Mouse (Mus musculus) forebrain, embryonic 11.5 days (tissue): Measurements from ENCODE around the gene Nrg4. TPM values are rescaled to one million over a fixed set of nuclear protein-coding genes. Genes with fewer than 3 reads are reported as not detected.
A peak's percentile ranks its signal among the peaks of the same experiment; 100 is the strongest.

Experiments
- ATAC-seq: fragments of 200-750 bp; cut with Nextera tagmentation; replicated peaks from 2 replicates; pipeline ENCODE4 v1.8.0; 2017; ENCODE audit warnings: moderate TSS enrichment; ENCODE audit not compliant: low FRiP score
- DNase-seq: peaks from one replicate; pipeline ENCODE4 v3.0.0-alpha.2; 2017; ENCODE audit warnings: low spot score
- H3K27ac ChIP-seq: fragments of 300-500 bp; sonication (generic); 2 replicates; pipeline ENCODE4 v1.5.1; 2014; ENCODE audit warnings: low read depth, low read length
- H3K27me3 ChIP-seq: fragments of 300-500 bp; sonication (generic); 2 replicates; pipeline ENCODE4 v1.6.1; 2014; ENCODE audit warnings: mild to moderate bottlenecking, low read length, mixed read lengths; ENCODE audit not compliant: control insufficient read depth, insufficient read depth
- H3K36me3 ChIP-seq: fragments of 300-500 bp; sonication (generic); 2 replicates; pipeline ENCODE4 v1.6.1; 2014; ENCODE audit warnings: mild to moderate bottlenecking, low read length, moderate library complexity, mixed read lengths; ENCODE audit not compliant: control insufficient read depth, insufficient read depth
- H3K4me1 ChIP-seq: fragments of 300-500 bp; sonication (generic); replicated peaks from 2 replicates; pipeline ENCODE4 v1.6.1; 2014; ENCODE audit warnings: low read length, mixed read lengths; ENCODE audit not compliant: control insufficient read depth, insufficient read depth
- H3K4me2 ChIP-seq: fragments of 300-500 bp; sonication (generic); 2 replicates; pipeline ENCODE4 v1.6.1; 2014; ENCODE audit warnings: low read depth, mild to moderate bottlenecking, low read length, moderate library complexity, mixed read lengths; ENCODE audit not compliant: severe bottlenecking
- H3K4me3 ChIP-seq: fragments of 300-500 bp; sonication (generic); 2 replicates; pipeline ENCODE4 v1.5.1; 2014; ENCODE audit warnings: low read depth, low read length
- H3K9ac ChIP-seq: fragments of 300-500 bp; sonication (generic); 2 replicates; pipeline ENCODE4 v1.6.1; 2014; ENCODE audit warnings: low read length
- H3K9me3 ChIP-seq: fragments of 300-500 bp; sonication (generic); 2 replicates; pipeline ENCODE4 v1.6.1; 2016; ENCODE audit warnings: low read length, mixed read lengths; ENCODE audit not compliant: control insufficient read depth
- WGBS: fragments of 180-500 bp; shearing (Covaris S2); extraction: QIAGEN DNeasy Blood & Tissue Kit; methylation state at CpG from one replicate; pipeline ENCODE4 v1.1.7; 2014; 5-methylcytosine and 5-hydroxymethylcytosine counted together
- polyA plus RNA-seq: library from polyadenylated mRNA; unstranded; fragments of >200 nt; fragmentation: Nextera tagmentation; extraction: Ambion mirVana; gene quantifications from 2 replicates; pipeline ENCODE4 v1.2.1, GENCODE M21; 2014

Nrg4 gene
- polyA plus RNA-seq, 1 experiment from 2014 or later, result 1.2 TPM

GRCm38 (mm10) chr9:55211611-55212010 is 115.0 kb downstream of the Nrg4 start:
- peaks cover 2% of the 10 kb centered on the region; the same call in 1 of the 2 replicates for H3K36me3 ChIP-seq
- H3K4me3 ChIP-seq, result no peak overlapping the region
- H3K9ac ChIP-seq, result no peak overlapping the region
- no peak overlapping the region for H3K27ac ChIP-seq
- H3K4me1 ChIP-seq, result peaks cover 8% of the 10 kb centered on the region; the same call in 1 of the 2 replicates
- DNase-seq (no peak), ATAC-seq (no peak)
- H3K9me3 ChIP-seq, result no peaks in the 10 kb centered on the region
- no peak overlapping the region for H3K4me2 ChIP-seq
- no peaks in the 10 kb centered on the region for H3K27me3 ChIP-seq
- WGBS, result 89% methylated on average over 4 of the region's 4 CpGs

- Histone ChIP-seq H3K4me2 (peak within 1 kb of the TSS; percentile 72), H3K36me3 (no peaks in the 10 kb centered on the region; the same call in 1 of the 2 replicates), H3K9me3 (no peaks in the 10 kb centered on the region), H3K4me3 (peak within 1 kb of the TSS; percentile 77), H3K9ac (peak within 1 kb of the TSS; percentile 90), H3K27me3 (no peaks in the 10 kb centered on the region), H3K27ac (peak within 1 kb of the TSS; percentile 71), H3K4me1 (peaks cover 8% of the 10 kb centered on the region; the same call in 1 of the 2 replicates)
- ATAC-seq (peak; percentile 100), DNase-seq (peak; percentile 93)
- WGBS, result under 1% methylated on average over 65 of the region's 65 CpGs
Observed at GRCm38 (mm10) chr9:55208790-55209481, 117.7 kb downstream of the Nrg4 start, which contains the start of gene Fbxo22. Gene Fbxo22 (plus strand): TSS chr9:55208925.

GRCm38 (mm10) chr9:55208458-55208789 is 118.2 kb downstream of the Nrg4 start:
- peak overlapping the region; percentile 77 for H3K4me3 ChIP-seq
- DNase-seq (no peak), ATAC-seq (0 out of 2 replicates have a peak, but pooled peaks have one; percentile 40)
- 3% methylated on average over 2 of the region's 2 CpGs for WGBS
- peak overlapping the region; percentile 90 for H3K9ac ChIP-seq
- no peaks in the 10 kb centered on the region for H3K9me3 ChIP-seq
- H3K4me2 ChIP-seq, result peak overlapping the region; percentile 72
- H3K36me3 ChIP-seq, result no peaks in the 10 kb centered on the region; the same call in 1 of the 2 replicates
- peak overlapping the region; percentile 48 for H3K27ac ChIP-seq
- H3K4me1 ChIP-seq, result peaks cover 8% of the 10 kb centered on the region; the same call in 1 of the 2 replicates
- H3K27me3 ChIP-seq, result no peaks in the 10 kb centered on the region

- Histone ChIP-seq H3K9me3 (no peaks in the 10 kb centered on the region), H3K4me3 (no peak overlapping the region), H3K27me3 (no peaks in the 10 kb centered on the region), H3K36me3 (no peaks in the 10 kb centered on the region; the same call in 1 of the 2 replicates), H3K4me2 (no peak overlapping the region), H3K9ac (no peak overlapping the region), H3K27ac (no peak overlapping the region), H3K4me1 (no peaks in the 10 kb centered on the region)
- ATAC-seq, result no peak
- WGBS, result 84% methylated on average over 2 of the region's 2 CpGs
- DNase-seq, result no peak
Observed at GRCm38 (mm10) chr9:55199348-55199747, 127.3 kb downstream of the Nrg4 start.

- Histone ChIP-seq H3K9me3 (no peaks in the 10 kb centered on the region), H3K27me3 (no peaks in the 10 kb centered on the region), H3K36me3 (no peaks in the 10 kb centered on the region), H3K4me3 (no peak overlapping the region), H3K4me2 (no peak overlapping the region), H3K4me1 (no peaks in the 10 kb centered on the region), H3K27ac (no peak overlapping the region), H3K9ac (no peak overlapping the region)
- WGBS, result 94% methylated on average over 1 of the region's 1 CpGs
- no peak for ATAC-seq
- no peak for DNase-seq
Observed at GRCm38 (mm10) chr9:55198260-55198659, 128.4 kb downstream of the Nrg4 start.

GRCm38 (mm10) chr9:55195876-55196275 is 130.8 kb downstream of the Nrg4 start:
- Histone ChIP-seq H3K36me3 (no peaks in the 10 kb centered on the region; the same call in 1 of the 2 replicates), H3K27ac (no peak overlapping the region), H3K4me3 (no peak overlapping the region), H3K27me3 (no peaks in the 10 kb centered on the region), H3K4me1 (no peaks in the 10 kb centered on the region), H3K9ac (no peak overlapping the region), H3K4me2 (no peak overlapping the region), H3K9me3 (no peaks in the 10 kb centered on the region)
- DNase-seq (no peak), ATAC-seq (no peak)
- WGBS, result 96% methylated on average over 3 of the region's 3 CpGs

GRCm38 (mm10) chr9:55174235-55174634 is 152.4 kb downstream of the Nrg4 start:
- 47% methylated on average over 2 of the region's 2 CpGs for WGBS
- Histone ChIP-seq H3K4me1 (0 out of 2 replicates have a peak, but pooled peaks cover 2% of the 10 kb centered on the region), H3K9ac (no peak overlapping the region), H3K9me3 (no peaks in the 10 kb centered on the region), H3K4me3 (no peak overlapping the region), H3K36me3 (no peaks in the 10 kb centered on the region; the same call in 1 of the 2 replicates), H3K4me2 (no peak overlapping the region), H3K27me3 (no peaks in the 10 kb centered on the region), H3K27ac (no peak overlapping the region)
- DNase-seq (no peak), ATAC-seq (no peak)

GRCm38 (mm10) chr9:55172195-55172685 is 154.4 kb downstream of the Nrg4 start:
- Histone ChIP-seq H3K27me3 (no peaks in the 10 kb centered on the region), H3K36me3 (no peaks in the 10 kb centered on the region; the same call in 1 of the 2 replicates), H3K9ac (no peak overlapping the region), H3K27ac (no peak overlapping the region), H3K4me2 (no peak overlapping the region), H3K4me1 (0 out of 2 replicates have a peak, but pooled peaks cover 2% of the 10 kb centered on the region), H3K9me3 (no peaks in the 10 kb centered on the region), H3K4me3 (no peak overlapping the region)
- DNase-seq, result no peak
- ATAC-seq, result no peak
- WGBS, result 100% methylated on average over 1 of the region's 1 CpGs
